Mouse (Mus musculus) CH12.LX (cell line): ENCODE results near the gene Gpr152. TPM values are rescaled to one million over a fixed set of nuclear protein-coding genes. Genes with fewer than 3 reads are reported as not detected.

ENCODE experiments used
- DNase-seq: peaks from one replicate; pipeline ENCODE4 v3.0.0-alpha.2; 2013; ENCODE audit errors: extremely low read depth
- H3K27ac ChIP-seq: 2 replicates; pipeline ENCODE4 v1.5.1; 2012; ENCODE audit warnings: low read depth, mild to moderate bottlenecking, control low read depth, moderate library complexity; ENCODE audit not compliant: insufficient read depth
- H3K27me3 ChIP-seq: replicated peaks from 2 replicates; pipeline ENCODE3; 2012; ENCODE audit warnings: inconsistent platforms
- H3K36me3 ChIP-seq, 2 experiments: replicated peaks in 1 of 2; 2 replicates each; pipeline versions ENCODE3 to v1.6.1; 2012; ENCODE audit warnings: inconsistent platforms in 1 of 2, low read length in 1 of 2, mild to moderate bottlenecking in 1 of 2, mixed read lengths in 1 of 2, moderate library complexity in 1 of 2; ENCODE audit not compliant: control insufficient read depth in 1 of 2, insufficient read depth in 1 of 2
- H3K4me1 ChIP-seq, 2 experiments: 2 replicates each; pipeline ENCODE4 v1.6.1; 2012; ENCODE audit warnings: inconsistent platforms in 1 of 2, moderate library complexity in 1 of 2; ENCODE audit not compliant: insufficient read depth in 2 of 2, control insufficient read depth in 1 of 2
- H3K4me2 ChIP-seq: 2 replicates; pipeline ENCODE4 v1.6.1; 2012; ENCODE audit warnings: low read depth, mild to moderate bottlenecking, control low read depth; ENCODE audit not compliant: poor library complexity, insufficient read depth, severe bottlenecking
- H3K4me3 ChIP-seq, 3 experiments: fragments of 150-350 bp in 1 of 3; sonication (generic) in 1 of 3; replicated peaks in 1 of 3; 2 replicates each; pipeline versions ENCODE3 to v1.5.1; 2011 to 2012; ENCODE audit warnings: low read depth in 2 of 3, low read length in 2 of 3, mild to moderate bottlenecking in 2 of 3, moderate library complexity in 2 of 3, control low read depth in 1 of 3, improper control_type of control experiment in 1 of 3, inconsistent platforms in 1 of 3, mixed read lengths in 1 of 3; ENCODE audit not compliant: poor library complexity in 1 of 3
- H3K79me2 ChIP-seq: replicated peaks from 2 replicates; pipeline ENCODE4 v1.6.1; 2012; ENCODE audit warnings: mild to moderate bottlenecking, moderate library complexity; ENCODE audit not compliant: control insufficient read depth, poor library complexity, insufficient read depth, severe bottlenecking; ENCODE audit errors: extremely low read depth
- H3K9ac ChIP-seq: 2 replicates; pipeline ENCODE4 v1.6.1; 2012; ENCODE audit warnings: low read depth, mild to moderate bottlenecking, control low read depth, moderate library complexity; ENCODE audit not compliant: insufficient read depth
- H3K9me3 ChIP-seq: replicated peaks from 2 replicates; pipeline ENCODE3; 2012; ENCODE audit warnings: low read length, inconsistent platforms, mixed read lengths
- CHD1 ChIP-seq: IDR thresholded peaks from 2 replicates; pipeline ENCODE4 v1.6.1; 2012; ENCODE audit warnings: low read depth, low read length, improper control_type of control experiment, inconsistent platforms
- CHD2 ChIP-seq: IDR thresholded peaks from 2 replicates; pipeline ENCODE4 v1.6.1; 2011; ENCODE audit warnings: low read length, improper control_type of control experiment
- CTCF ChIP-seq, 2 experiments: IDR thresholded peaks in 1 of 2; conservative IDR thresholded peaks in 1 of 2; 2 replicates each; pipeline ENCODE4 v1.5.1; 2011 to 2012; ENCODE audit warnings: low read depth in 2 of 2, low read length in 2 of 2, improper control_type of control experiment in 1 of 2, inconsistent platforms in 1 of 2, mild to moderate bottlenecking in 1 of 2, moderate library complexity in 1 of 2
- E2F4 ChIP-seq: IDR thresholded peaks from 2 replicates; pipeline ENCODE4 v1.6.1; 2011; ENCODE audit warnings: low read depth, low read length, improper control_type of control experiment; ENCODE audit not compliant: insufficient replicate concordance
- ELF1 ChIP-seq: IDR thresholded peaks from 2 replicates; pipeline ENCODE4 v1.6.1; 2014; ENCODE audit warnings: low read depth, mild to moderate bottlenecking, inconsistent platforms, low read length, improper control_type of control experiment
- HCFC1 ChIP-seq: IDR thresholded peaks from 2 replicates; pipeline ENCODE4 v1.6.1; 2012; ENCODE audit warnings: low read depth, mild to moderate bottlenecking, inconsistent platforms, low read length, improper control_type of control experiment
- JUN ChIP-seq: IDR thresholded peaks from 2 replicates; pipeline ENCODE4 v1.6.1; 2011; ENCODE audit warnings: low read depth, mild to moderate bottlenecking, low read length, improper control_type of control experiment, moderate library complexity; ENCODE audit not compliant: insufficient read depth
- MAZ ChIP-seq: IDR thresholded peaks from 2 replicates; pipeline ENCODE4 v1.6.1; 2012; ENCODE audit warnings: low read depth, mild to moderate bottlenecking, inconsistent platforms, low read length, improper control_type of control experiment, moderate library complexity
- MEF2A ChIP-seq: IDR thresholded peaks from 2 replicates; pipeline ENCODE4 v1.6.1; 2014; ENCODE audit warnings: low read depth, mild to moderate bottlenecking, inconsistent platforms, low read length, improper control_type of control experiment, borderline replicate concordance
- MYC ChIP-seq: IDR thresholded peaks from 2 replicates; pipeline ENCODE4 v1.6.1; 2011; ENCODE audit warnings: low read depth, mild to moderate bottlenecking, improper control_type of control experiment, low read length
- POLR2A ChIP-seq: IDR thresholded peaks from 2 replicates; pipeline ENCODE4 v1.6.1; 2011; ENCODE audit warnings: low read depth, mild to moderate bottlenecking, improper control_type of control experiment, low read length
- POLR2AphosphoS2 ChIP-seq: IDR thresholded peaks from 2 replicates; pipeline ENCODE4 v1.6.1; 2011; ENCODE audit warnings: low read depth, low read length, improper control_type of control experiment
- SIN3A ChIP-seq: IDR thresholded peaks from 2 replicates; pipeline ENCODE4 v1.6.1; 2012; ENCODE audit warnings: low read length, improper control_type of control experiment, inconsistent platforms
- TCF12 ChIP-seq: IDR thresholded peaks from 2 replicates; pipeline ENCODE4 v1.6.1; 2014; ENCODE audit warnings: low read depth, mild to moderate bottlenecking, inconsistent platforms, low read length, improper control_type of control experiment
- UBTF ChIP-seq: IDR thresholded peaks from 2 replicates; pipeline ENCODE4 v1.6.1; 2012; ENCODE audit warnings: low read depth, mild to moderate bottlenecking, inconsistent platforms, low read length, improper control_type of control experiment, moderate library complexity
- USF1 ChIP-seq: IDR thresholded peaks from 2 replicates; pipeline ENCODE4 v1.6.1; 2014; ENCODE audit warnings: low read depth, mild to moderate bottlenecking, inconsistent platforms, low read length, improper control_type of control experiment
- USF2 ChIP-seq: conservative IDR thresholded peaks from 2 replicates; pipeline ENCODE4 v1.6.1; 2011; ENCODE audit warnings: low read depth, low read length, improper control_type of control experiment
- ZC3H11A ChIP-seq: IDR thresholded peaks from 2 replicates; pipeline ENCODE4 v1.6.1; 2012; ENCODE audit warnings: low read depth, mild to moderate bottlenecking, inconsistent platforms, low read length, improper control_type of control experiment
- dilution Hi-C: fragments of 300-500 bp; cut with MboI; formaldehyde crosslinking; loops from 2 replicates; pipeline ENCODE4 v1.14.3; 2020; ENCODE audit warnings: low sequenced_read_pairs; ENCODE audit not compliant: extremely low pct_unique_long_range_greater_than_20kb, extremely low pct_ligation_motif_present
- in situ Hi-C: fragments of 300-500 bp; cut with MboI; formaldehyde crosslinking; loops from 3 replicates; pipeline ENCODE4 v1.14.3; 2019; ENCODE audit warnings: low sequenced_read_pairs, low pct_ligation_motif_present, low pct_unique_long_range_greater_than_20kb, mixed read lengths
- polyA plus RNA-seq: library from polyadenylated mRNA; unstranded; fragments of >175 nt; gene quantifications from 2 replicates; pipeline ENCODE4 v1.2.1, GENCODE M21; 2012; ENCODE audit warnings: low read depth; ENCODE audit not compliant: insufficient read length
- total RNA-seq, 2 experiments: library from RNA; depleted of rRNA; stranded (reverse); fragments of 300-350 nt in 1 of 2; fragments of >200 nt in 1 of 2; gene quantifications; 2 replicates each; pipeline ENCODE4 v1.2.3; 2012 to 2014

Gene Gpr152
- total and polyA plus RNA-seq, 3 experiments: 0.05 to 0.71 (median 0.17) TPM

DNA sequence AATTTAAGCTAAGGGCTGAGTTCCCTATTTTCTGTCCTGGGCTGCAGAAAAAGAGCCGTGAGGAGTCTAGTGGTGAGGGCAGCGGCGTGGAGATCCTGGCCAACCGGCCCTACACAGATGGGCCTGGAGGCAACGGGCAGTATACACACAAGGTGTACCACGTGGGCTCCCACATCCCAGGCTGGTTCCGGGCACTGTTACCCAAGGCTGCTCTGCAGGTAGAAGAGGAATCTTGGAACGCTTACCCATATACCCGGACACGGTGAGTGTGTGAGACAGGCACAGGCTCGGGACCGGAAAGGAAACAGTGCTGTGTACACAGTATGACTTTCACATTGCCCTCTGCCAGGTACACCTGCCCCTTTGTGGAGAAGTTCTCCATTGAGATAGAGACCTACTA is 37.0 kb upstream of the Gpr152 start:
- Histone ChIP-seq H3K27me3 (no peaks in the 10 kb centered on the region), H3K4me2 (no peak overlapping the region), H3K9ac (no peak overlapping the region), H3K79me2 (peaks cover 9% of the 10 kb centered on the region), H3K27ac (no peak overlapping the region), H3K36me3 (peaks cover 46 to 71% of the 10 kb centered on the region in 2 experiments), H3K9me3 (no peaks in the 10 kb centered on the region), H3K4me3 (no peak overlapping the region), H3K4me1 (peaks cover 18 to 64% of the 10 kb centered on the region in 2 experiments)
- DNase-seq: no peak
- dilution Hi-C loops: no loop called here
- TF ChIP-seq POLR2AphosphoS2: no peak
- TF ChIP-seq UBTF: no peak
- no peak for TF ChIP-seq POLR2A
- TF ChIP-seq SIN3A: no peak
- no peak for TF ChIP-seq E2F4
- TF ChIP-seq JUN: no peak
- TF ChIP-seq MEF2A: no peak
- TF ChIP-seq MAZ: no peak
- TF ChIP-seq CHD1: no peak
- no peak for TF ChIP-seq USF2
- TF ChIP-seq CTCF (conservative IDR thresholded peaks at IDR 0.05 in 1 of 2, IDR thresholded peaks at IDR 0.05 in 1 of 2; ENCODE audit: low read depth in 2 of 2, low read length in 2 of 2): no peak
- TF ChIP-seq HCFC1: no peak
- TF ChIP-seq, all 38 proteins: peak for 0
- in situ Hi-C loops: no loop called here

DNA sequence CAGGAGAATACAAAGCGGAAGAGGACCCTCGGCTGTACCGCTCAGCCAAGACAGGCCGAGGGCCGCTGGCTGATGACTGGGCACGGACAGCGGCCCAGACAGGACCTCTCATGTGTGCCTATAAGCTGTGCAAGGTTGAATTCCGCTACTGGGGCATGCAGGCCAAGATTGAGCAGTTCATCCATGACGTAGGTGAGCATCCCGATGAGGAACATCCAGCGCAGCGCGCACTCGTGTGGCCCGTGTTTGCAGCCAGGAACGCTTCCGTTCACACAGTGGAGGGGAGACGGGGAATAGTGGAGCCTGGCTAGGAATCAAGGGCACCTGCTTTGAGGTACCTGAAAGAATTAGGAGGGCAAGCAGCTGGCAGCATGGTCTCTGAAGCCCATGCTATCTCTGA is 36.3 kb upstream of the Gpr152 start:
- H3K4me2 ChIP-seq: no peak overlapping the region
- peaks cover 50 to 75% of the 10 kb centered on the region in 2 experiments for H3K36me3 ChIP-seq
- TF ChIP-seq MYC: no peak
- TF ChIP-seq E2F4: no peak
- no peak for TF ChIP-seq CHD1
- no peak for TF ChIP-seq ZC3H11A
- TF ChIP-seq ELF1: no peak
- TF ChIP-seq TCF12: no peak
- no peak for TF ChIP-seq SIN3A
- no peak for TF ChIP-seq CHD2
- no peak for TF ChIP-seq MEF2A
- TF ChIP-seq USF1: no peak
- TF ChIP-seq, all 38 proteins: peak for 0
- Histone ChIP-seq H3K79me2 (0 out of 2 replicates have a peak, but pooled peaks cover 3% of the 10 kb centered on the region), H3K4me3 (no peak overlapping the region), H3K27ac (no peak overlapping the region), H3K9me3 (no peaks in the 10 kb centered on the region), H3K9ac (no peak overlapping the region), H3K27me3 (no peaks in the 10 kb centered on the region), H3K4me1 (peaks cover 18 to 59% of the 10 kb centered on the region in 2 experiments)
- dilution Hi-C loops (no loop called here), in situ Hi-C loops (no loop called here)
- DNase-seq: no peak
